Mouse (Mus musculus): ENCODE data around the gene Apol6. TPM values are rescaled to one million over a fixed set of nuclear protein-coding genes. Genes with fewer than 3 reads are reported as not detected.
A peak's percentile ranks its signal among the peaks of the same experiment; 100 is the strongest.

The Apol6 gene
- polyA plus RNA-seq, 1 experiment from 2014 or later, result 0.11 TPM

DNA sequence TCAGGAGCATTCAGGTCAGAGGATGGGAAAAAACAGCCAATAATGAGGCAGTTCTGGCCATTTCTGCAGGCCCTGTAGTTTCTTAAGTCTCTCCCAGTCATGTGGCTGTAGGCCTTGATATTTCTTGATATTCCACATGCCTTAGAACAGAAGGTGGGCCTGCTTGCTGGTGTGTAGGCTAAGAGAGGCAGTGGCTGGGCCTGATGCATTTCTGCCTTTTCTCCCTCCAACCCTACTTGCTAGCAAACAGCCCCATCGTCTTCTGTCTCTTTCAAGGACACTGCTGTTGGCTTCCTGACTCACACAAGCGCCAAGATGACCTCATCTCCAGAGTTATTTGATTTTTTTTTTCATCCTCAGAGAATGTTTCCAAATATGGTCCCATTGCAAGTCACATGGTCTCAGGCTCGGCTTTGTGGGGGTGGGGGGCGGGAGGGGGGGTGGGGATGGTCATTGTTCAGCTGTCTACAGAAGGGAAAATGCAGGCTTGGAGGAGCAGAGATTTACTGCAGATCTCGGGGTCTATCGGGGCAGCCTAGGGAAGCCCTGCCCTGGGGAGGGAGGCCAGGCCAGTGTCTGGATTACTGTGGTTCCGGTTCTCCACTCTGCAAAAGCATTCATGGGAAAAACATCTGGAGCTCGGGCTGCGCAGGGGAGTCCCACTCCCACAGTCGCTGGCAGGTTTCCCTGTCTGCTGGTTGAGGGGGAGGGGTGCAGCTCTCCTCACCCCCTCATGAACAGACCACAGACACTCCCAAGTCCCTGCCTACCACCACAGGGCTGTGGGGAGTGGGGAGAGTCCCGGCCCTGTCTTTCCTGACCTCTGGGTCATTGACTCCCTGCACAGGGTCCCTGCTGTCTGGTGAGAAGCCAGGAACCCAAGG is 7.0 kb upstream of the Apol6 start:
- ATAC-seq (replicated peaks; ENCODE audit: extremely low read depth, insufficient read depth, low FRiP score), result peak; percentile 73
- Histone ChIP-seq H3K27ac (ENCODE audit: low read length) (peak overlapping the region; percentile 100), H3K4me2 (ENCODE audit: low read depth, low read length) (peak overlapping the region; percentile 52), H3K27me3 (ENCODE audit: control insufficient read depth, insufficient read depth, low read length) (no peaks in the 10 kb centered on the region), H3K9me3 (replicated peaks; ENCODE audit: control insufficient read depth, low read length) (no peaks in the 10 kb centered on the region), H3K36me3 (ENCODE audit: control insufficient read depth, insufficient read depth) (no peaks in the 10 kb centered on the region), H3K4me3 (ENCODE audit: low read length) (no peak overlapping the region), H3K4me1 (ENCODE audit: control insufficient read depth, insufficient read depth, low read length) (peaks cover 52% of the 10 kb centered on the region), H3K9ac (ENCODE audit: low read length) (peak overlapping the region; percentile 76)
- 6% methylated on average over 11 of the region's 11 CpGs for WGBS

DNA sequence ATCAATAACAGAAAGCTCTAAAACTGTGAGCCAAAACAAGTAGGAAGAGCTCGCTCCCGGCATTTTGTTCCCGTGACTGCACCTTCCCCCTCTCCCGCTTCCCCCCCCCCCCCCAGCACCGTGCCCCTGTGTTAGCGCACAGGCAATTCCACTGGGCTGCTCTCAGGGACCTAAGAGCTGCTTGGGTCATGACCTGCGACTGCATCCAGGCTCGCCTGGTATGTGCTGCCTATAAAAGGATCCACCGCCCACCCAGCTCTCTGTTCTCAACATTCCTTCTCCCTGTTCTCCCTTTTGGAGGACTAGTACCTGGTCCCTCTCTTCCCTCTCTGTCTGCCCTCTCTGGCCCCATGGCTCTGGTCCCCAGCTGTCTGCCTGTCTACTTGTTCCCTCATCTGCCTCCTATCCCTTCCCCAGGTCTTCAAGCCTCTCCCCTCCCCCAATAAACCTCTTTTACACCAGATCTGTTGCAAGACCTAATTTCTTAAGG is 5.3 kb upstream of the Apol6 start:
- no peak overlapping the region for H3K4me2 ChIP-seq (ENCODE audit: low read depth, low read length)
- 65% methylated on average over 8 of the region's 9 CpGs for WGBS
- H3K4me1 ChIP-seq (ENCODE audit: control insufficient read depth, insufficient read depth, low read length), result peaks cover 57% of the 10 kb centered on the region
- no peak overlapping the region for H3K4me3 ChIP-seq (ENCODE audit: low read length)
- H3K9ac ChIP-seq (ENCODE audit: low read length), result no peak overlapping the region
- H3K9me3 ChIP-seq (replicated peaks; ENCODE audit: control insufficient read depth, low read length), result no peaks in the 10 kb centered on the region
- no peaks in the 10 kb centered on the region for H3K36me3 ChIP-seq (ENCODE audit: control insufficient read depth, insufficient read depth)
- H3K27me3 ChIP-seq (ENCODE audit: control insufficient read depth, insufficient read depth, low read length), result no peaks in the 10 kb centered on the region
- ATAC-seq (replicated peaks; ENCODE audit: extremely low read depth, insufficient read depth, low FRiP score), result no peak
- no peak overlapping the region for H3K27ac ChIP-seq (ENCODE audit: low read length)

DNA sequence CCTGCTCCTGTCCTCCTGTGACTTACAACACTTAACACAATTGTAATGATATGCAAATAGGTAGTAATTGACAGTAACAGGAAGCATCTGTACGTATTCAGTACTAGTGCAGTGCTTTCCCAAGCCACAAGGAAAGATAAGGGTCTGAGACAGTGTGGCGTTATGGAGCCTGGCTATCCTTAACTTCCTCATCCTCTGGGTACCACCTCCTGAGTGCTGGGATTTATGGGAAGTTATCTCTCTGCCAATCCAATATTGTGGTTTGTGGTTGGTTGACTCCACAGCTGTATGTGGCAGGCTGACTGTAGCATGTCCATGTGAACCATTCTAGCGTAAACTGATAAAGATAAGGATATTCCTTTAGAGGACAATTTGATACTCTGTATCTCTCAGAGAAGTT is 3.7 kb upstream of the Apol6 start:
- peak overlapping the region; percentile 71; the same call in 1 of the 2 replicates for H3K27ac ChIP-seq (ENCODE audit: low read length)
- H3K4me3 ChIP-seq (ENCODE audit: low read length), result no peak overlapping the region
- ATAC-seq (replicated peaks; ENCODE audit: extremely low read depth, insufficient read depth, low FRiP score), result no peak

DNA sequence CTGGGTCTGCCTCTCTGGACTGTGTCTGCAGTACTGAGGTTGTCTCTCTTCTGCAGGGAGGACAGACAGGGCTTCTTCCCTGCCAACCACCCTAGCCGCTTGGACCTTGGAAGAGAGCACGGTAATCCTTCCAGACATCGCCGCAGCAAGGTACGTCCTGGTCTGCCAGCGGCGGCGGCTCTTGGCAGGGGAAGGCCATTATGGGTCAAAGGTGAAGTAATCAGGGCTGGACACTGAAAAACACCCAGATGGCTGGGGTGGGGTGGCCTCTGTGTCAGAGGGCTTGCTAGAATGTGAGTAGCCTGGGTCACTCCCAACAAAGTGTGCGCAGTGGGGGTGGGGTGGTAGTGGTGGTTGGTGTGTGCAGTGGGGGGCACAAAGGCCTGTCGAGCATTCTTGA is 1.1 kb downstream of the Apol6 start:
- H3K27ac ChIP-seq (ENCODE audit: low read length), result no peak overlapping the region
- no peak overlapping the region for H3K4me3 ChIP-seq (ENCODE audit: low read length)
- WGBS, result 76% methylated on average over 10 of the region's 10 CpGs
- H3K9me3 ChIP-seq (replicated peaks; ENCODE audit: control insufficient read depth, low read length), result no peaks in the 10 kb centered on the region
- ATAC-seq (replicated peaks; ENCODE audit: extremely low read depth, insufficient read depth, low FRiP score), result no peak
- no peak overlapping the region for H3K4me2 ChIP-seq (ENCODE audit: low read depth, low read length)
- H3K9ac ChIP-seq (ENCODE audit: low read length), result no peak overlapping the region
- H3K27me3 ChIP-seq (ENCODE audit: control insufficient read depth, insufficient read depth, low read length), result no peaks in the 10 kb centered on the region
- H3K4me1 ChIP-seq (ENCODE audit: control insufficient read depth, insufficient read depth, low read length), result peaks cover 12% of the 10 kb centered on the region
- no peaks in the 10 kb centered on the region for H3K36me3 ChIP-seq (ENCODE audit: control insufficient read depth, insufficient read depth)

More for the DNA sequence above, 3.7 kb upstream of the Apol6 start:
- 50% methylated on average over 3 of the region's 3 CpGs for WGBS
- H3K27me3 ChIP-seq (ENCODE audit: control insufficient read depth, insufficient read depth, low read length), result no peaks in the 10 kb centered on the region
- H3K9me3 ChIP-seq (replicated peaks; ENCODE audit: control insufficient read depth, low read length), result no peaks in the 10 kb centered on the region
- no peak overlapping the region for H3K4me2 ChIP-seq (ENCODE audit: low read depth, low read length)
- H3K4me1 ChIP-seq (ENCODE audit: control insufficient read depth, insufficient read depth, low read length), result peaks cover 50% of the 10 kb centered on the region
- no peak overlapping the region; the same call in 1 of the 2 replicates for H3K9ac ChIP-seq (ENCODE audit: low read length)
- H3K36me3 ChIP-seq (ENCODE audit: control insufficient read depth, insufficient read depth), result no peaks in the 10 kb centered on the region

DNA sequence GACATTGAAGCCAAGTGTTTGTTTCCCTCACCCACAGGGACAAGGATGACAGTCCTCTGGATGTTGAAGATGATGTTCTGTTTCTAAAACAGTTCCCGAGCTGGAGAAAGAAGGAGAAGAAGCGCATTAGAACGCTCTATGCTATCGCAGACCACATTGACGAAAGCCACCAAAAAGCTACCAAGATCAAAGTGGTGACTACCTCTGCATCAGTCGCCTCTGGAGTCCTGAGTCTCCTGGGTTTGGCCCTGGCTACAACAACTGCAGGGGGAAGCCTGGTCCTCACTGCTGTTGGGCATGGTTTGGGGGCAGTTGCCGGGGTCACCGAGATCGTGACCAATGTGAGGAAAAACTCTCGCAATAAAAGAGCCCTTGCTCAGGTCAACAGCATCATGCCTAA is 6.0 kb downstream of the Apol6 start, which contains the start of gene Mb:
TSS of gene Mb (minus strand) at position 101 of the 400 bp plus-strand sequence.
- ATAC-seq (replicated peaks; ENCODE audit: extremely low read depth, insufficient read depth, low FRiP score), result no peak
- H3K36me3 ChIP-seq (ENCODE audit: control insufficient read depth, insufficient read depth), result no peaks in the 10 kb centered on the region
- no peak within 1 kb of the TSS for H3K27ac ChIP-seq (ENCODE audit: low read length)
- H3K4me1 ChIP-seq (ENCODE audit: control insufficient read depth, insufficient read depth, low read length), result peaks cover 3% of the 10 kb centered on the region
- H3K4me2 ChIP-seq (ENCODE audit: low read depth, low read length), result no peak within 1 kb of the TSS
- H3K4me3 ChIP-seq (ENCODE audit: low read length), result no peak within 1 kb of the TSS
- H3K27me3 ChIP-seq (ENCODE audit: control insufficient read depth, insufficient read depth, low read length), result no peaks in the 10 kb centered on the region
- no peaks in the 10 kb centered on the region for H3K9me3 ChIP-seq (replicated peaks; ENCODE audit: control insufficient read depth, low read length)
- H3K9ac ChIP-seq (ENCODE audit: low read length), result no peak within 1 kb of the TSS
- 95% methylated on average over 10 of the region's 10 CpGs for WGBS

DNA sequence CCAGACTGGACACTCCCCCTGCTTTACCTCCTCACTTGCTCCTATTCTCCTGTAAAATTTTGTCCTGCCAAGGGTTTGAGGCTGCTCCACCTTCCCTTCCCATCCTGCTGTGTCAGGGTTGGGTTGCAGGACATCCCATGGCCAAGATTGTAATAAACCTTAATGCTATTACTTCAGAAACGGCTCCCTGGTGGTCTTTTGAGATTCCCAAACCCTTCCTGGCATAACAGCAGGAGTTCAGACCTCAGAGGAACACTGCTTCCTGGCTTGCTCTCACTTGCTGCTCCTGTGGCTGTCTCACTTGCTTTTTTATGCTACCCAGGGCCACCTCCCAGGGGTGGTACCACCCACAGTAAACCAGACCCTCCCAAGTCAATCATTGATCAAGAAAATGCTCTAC is 7.6 kb downstream of the Apol6 start:
- Histone ChIP-seq H3K27me3 (ENCODE audit: control insufficient read depth, insufficient read depth, low read length) (no peaks in the 10 kb centered on the region), H3K9ac (ENCODE audit: low read length) (no peak overlapping the region), H3K4me2 (ENCODE audit: low read depth, low read length) (no peak overlapping the region), H3K27ac (ENCODE audit: low read length) (no peak overlapping the region), H3K36me3 (ENCODE audit: control insufficient read depth, insufficient read depth) (no peaks in the 10 kb centered on the region), H3K4me1 (ENCODE audit: control insufficient read depth, insufficient read depth, low read length) (peaks cover 18% of the 10 kb centered on the region), H3K9me3 (replicated peaks; ENCODE audit: control insufficient read depth, low read length) (no peaks in the 10 kb centered on the region), H3K4me3 (ENCODE audit: low read length) (no peak overlapping the region)
- 61% methylated on average over 1 of the region's 1 CpGs for WGBS
- ATAC-seq (replicated peaks; ENCODE audit: extremely low read depth, insufficient read depth, low FRiP score), result no peak

DNA sequence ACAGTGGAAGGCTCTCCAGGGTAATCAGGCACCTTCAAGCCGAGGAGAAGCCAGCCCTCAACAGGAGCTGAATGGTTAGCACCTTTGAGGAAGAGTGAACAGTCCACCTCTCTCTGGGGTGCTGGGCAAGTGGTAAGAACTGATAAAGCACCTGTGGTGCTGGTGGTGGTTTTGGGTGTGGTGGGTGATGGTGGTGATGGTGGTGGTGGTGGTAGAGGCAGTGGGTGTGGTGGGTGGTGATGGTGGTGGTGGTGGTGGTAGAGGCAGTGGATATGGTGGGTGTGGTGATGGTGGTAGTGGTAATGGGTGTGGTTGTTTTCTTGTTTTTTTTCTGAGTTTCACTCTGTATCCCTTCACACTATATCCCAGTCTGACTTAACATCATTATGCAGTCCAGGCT is 8.5 kb downstream of the Apol6 start:
- H3K27me3 ChIP-seq (ENCODE audit: control insufficient read depth, insufficient read depth, low read length), result no peaks in the 10 kb centered on the region

DNA sequence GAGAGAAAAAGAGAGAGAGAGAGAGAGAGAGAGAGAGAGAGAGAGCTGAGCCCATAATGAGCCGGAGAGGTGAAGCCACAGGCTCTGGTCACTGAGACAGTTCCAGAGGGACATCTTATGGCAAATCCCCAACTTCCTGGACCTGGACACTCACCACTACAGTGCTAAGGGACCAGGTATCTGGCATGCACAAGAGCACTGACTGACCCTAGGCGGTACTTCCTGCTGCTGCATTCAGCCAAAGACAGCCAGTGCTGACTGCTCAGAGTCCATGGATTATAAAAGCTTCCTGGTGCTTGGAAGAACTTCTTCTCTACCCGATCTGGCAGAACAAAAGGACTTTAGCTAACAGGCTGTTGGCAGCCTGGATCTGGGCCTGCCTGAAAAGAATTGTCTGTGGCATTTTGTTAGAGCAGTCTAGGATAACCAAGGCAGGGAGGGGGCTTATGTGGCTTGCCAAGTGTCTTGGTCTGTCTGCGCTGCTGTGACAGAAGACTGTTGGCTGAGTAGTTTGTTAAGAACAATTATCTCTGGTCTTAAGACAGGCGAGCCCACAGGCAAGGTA is 10.2 kb downstream of the Apol6 start:
- H3K4me2 ChIP-seq (ENCODE audit: low read depth, low read length), result no peak overlapping the region
- H3K4me3 ChIP-seq (ENCODE audit: low read length), result no peak overlapping the region
- no peaks in the 10 kb centered on the region for H3K27me3 ChIP-seq (ENCODE audit: control insufficient read depth, insufficient read depth, low read length)
- peaks cover 18% of the 10 kb centered on the region for H3K4me1 ChIP-seq (ENCODE audit: control insufficient read depth, insufficient read depth, low read length)
- no peak for ATAC-seq (replicated peaks; ENCODE audit: extremely low read depth, insufficient read depth, low FRiP score)
- H3K27ac ChIP-seq (ENCODE audit: low read length), result no peak overlapping the region
- H3K36me3 ChIP-seq (ENCODE audit: control insufficient read depth, insufficient read depth), result no peaks in the 10 kb centered on the region
- WGBS, result 66% methylated on average over 5 of the region's 5 CpGs
- H3K9me3 ChIP-seq (replicated peaks; ENCODE audit: control insufficient read depth, low read length), result peaks cover 3% of the 10 kb centered on the region; the same call in 1 of the 2 replicates
- H3K9ac ChIP-seq (ENCODE audit: low read length), result no peak overlapping the region

More for the DNA sequence above, 8.5 kb downstream of the Apol6 start:
- Histone ChIP-seq H3K4me2 (ENCODE audit: low read depth, low read length) (no peak overlapping the region), H3K9ac (ENCODE audit: low read length) (no peak overlapping the region), H3K4me3 (ENCODE audit: low read length) (no peak overlapping the region), H3K36me3 (ENCODE audit: control insufficient read depth, insufficient read depth) (no peaks in the 10 kb centered on the region), H3K27ac (ENCODE audit: low read length) (no peak overlapping the region), H3K9me3 (replicated peaks; ENCODE audit: control insufficient read depth, low read length) (no peaks in the 10 kb centered on the region), H3K4me1 (ENCODE audit: control insufficient read depth, insufficient read depth, low read length) (peaks cover 18% of the 10 kb centered on the region)
- 100% methylated on average over 1 of the region's 1 CpGs for WGBS
- no peak for ATAC-seq (replicated peaks; ENCODE audit: extremely low read depth, insufficient read depth, low FRiP score)

Data from heart, embryonic 16.5 days (tissue).